Mouse (Mus musculus) A20 (cell line): ENCODE measurements around the gene Prss12.

Experiments used
- DNase-seq: peaks from one replicate; pipeline ENCODE4 v3.0.0-alpha.2; 2011; ENCODE audit warnings: low read depth, low spot score

Gene Prss12

GRCm38 (mm10) chr3:123446708-123447537 lies at the start of gene Prss12:
TSS of gene Prss12 (plus strand) at chr3:123446913.
- no peak for DNase-seq

- no peak for DNase-seq
Measured at GRCm38 (mm10) chr3:123397562-123398481, 48.9 kb upstream of the Prss12 start.

GRCm38 (mm10) chr3:123404945-123405344 lies 41.8 kb upstream of the Prss12 start:
- no peak for DNase-seq

- DNase-seq: no peak
Measured at GRCm38 (mm10) chr3:123411821-123412578, 34.7 kb upstream of the Prss12 start.

GRCm38 (mm10) chr3:123413173-123413572 lies 33.5 kb upstream of the Prss12 start:
- no peak for DNase-seq

GRCm38 (mm10) chr3:123425647-123426046 lies 21.1 kb upstream of the Prss12 start:
- DNase-seq: no peak

- DNase-seq: no peak
Measured at GRCm38 (mm10) chr3:123428005-123428404, 18.7 kb upstream of the Prss12 start.

- no peak for DNase-seq
Measured at GRCm38 (mm10) chr3:123429597-123430458, 16.9 kb upstream of the Prss12 start.

GRCm38 (mm10) chr3:123431951-123432674 lies 14.6 kb upstream of the Prss12 start:
- no peak for DNase-seq

GRCm38 (mm10) chr3:123433362-123433761 lies 13.4 kb upstream of the Prss12 start:
- no peak for DNase-seq

GRCm38 (mm10) chr3:123437608-123438007 lies 9.1 kb upstream of the Prss12 start:
- DNase-seq: no peak

GRCm38 (mm10) chr3:123440490-123440889 lies 6.2 kb upstream of the Prss12 start:
- no peak for DNase-seq

GRCm38 (mm10) chr3:123444466-123444865 lies 2.2 kb upstream of the Prss12 start:
- no peak for DNase-seq

- DNase-seq: no peak
Measured at GRCm38 (mm10) chr3:123447538-123448059, 886 bp downstream of the Prss12 start.

GRCm38 (mm10) chr3:123448096-123448495 lies 1.4 kb downstream of the Prss12 start:
- DNase-seq: no peak

GRCm38 (mm10) chr3:123450107-123450506 lies 3.4 kb downstream of the Prss12 start:
- no peak for DNase-seq

GRCm38 (mm10) chr3:123452904-123453303 lies 6.2 kb downstream of the Prss12 start:
- DNase-seq: no peak

- peak; percentile 5 for DNase-seq
Measured at GRCm38 (mm10) chr3:123459492-123459891, 12.8 kb downstream of the Prss12 start.

GRCm38 (mm10) chr3:123460436-123460835 lies 13.7 kb downstream of the Prss12 start:
- DNase-seq: no peak

- DNase-seq: no peak
Measured at GRCm38 (mm10) chr3:123462264-123462663, 15.6 kb downstream of the Prss12 start.
